Mouse (Mus musculus): ENCODE data around the gene C130050O18Rik. TPM values are rescaled to one million over a fixed set of nuclear protein-coding genes. Genes with fewer than 3 reads are reported as not detected.

Gene C130050O18Rik
- total RNA-seq, 2 experiments from 2014 or later = 0.24 to 0.28 TPM

DNA sequence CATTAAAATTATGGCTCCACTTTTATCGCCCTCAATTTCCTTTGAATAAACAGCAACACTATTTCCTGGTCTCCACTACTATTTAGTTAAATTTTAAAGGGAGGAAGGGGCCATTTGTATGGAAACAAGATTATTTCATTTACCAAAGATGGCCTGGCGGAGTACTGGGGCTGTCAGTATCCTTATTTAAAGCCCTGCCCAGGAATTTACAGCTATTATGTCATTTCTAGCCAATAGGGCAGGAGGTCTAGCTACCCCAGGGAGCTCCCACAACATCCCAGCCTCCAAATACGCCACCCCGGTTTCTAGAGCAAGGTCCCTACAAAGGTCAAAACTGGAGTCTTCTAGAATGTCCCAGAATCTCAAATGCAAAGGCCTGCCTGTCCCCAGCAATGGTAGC is 8.5 kb downstream of the C130050O18Rik start:
- no peak for DNase-seq (ENCODE audit: extremely low spot score in 1 of 2, low spot score in 2 of 2)
- intact Hi-C loops (cut with DNase I) = no loop called here

DNA sequence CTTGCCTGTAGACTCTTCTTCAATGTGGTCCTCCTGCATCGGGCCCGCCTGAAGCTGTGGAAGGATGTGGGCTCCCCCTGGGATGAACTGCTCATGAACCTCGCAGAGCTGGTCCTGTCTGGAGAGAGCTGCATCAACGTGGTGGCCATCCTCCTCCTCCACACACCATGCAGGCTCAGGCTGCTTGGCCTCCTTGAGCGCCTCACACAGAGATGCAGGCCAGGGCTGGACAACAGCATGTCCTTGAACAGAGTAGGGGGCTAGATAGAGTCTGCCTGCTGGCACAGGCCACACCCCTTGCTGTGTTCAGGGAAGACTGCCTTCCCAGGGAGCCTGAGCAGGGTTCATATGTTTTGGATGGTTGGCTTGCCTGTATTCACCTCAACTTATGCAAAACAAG is 9.9 kb downstream of the C130050O18Rik start:
- DNase-seq (ENCODE audit: extremely low spot score in 1 of 2, low spot score in 2 of 2) = no peak
- intact Hi-C loops (cut with DNase I) = no loop called here

DNA sequence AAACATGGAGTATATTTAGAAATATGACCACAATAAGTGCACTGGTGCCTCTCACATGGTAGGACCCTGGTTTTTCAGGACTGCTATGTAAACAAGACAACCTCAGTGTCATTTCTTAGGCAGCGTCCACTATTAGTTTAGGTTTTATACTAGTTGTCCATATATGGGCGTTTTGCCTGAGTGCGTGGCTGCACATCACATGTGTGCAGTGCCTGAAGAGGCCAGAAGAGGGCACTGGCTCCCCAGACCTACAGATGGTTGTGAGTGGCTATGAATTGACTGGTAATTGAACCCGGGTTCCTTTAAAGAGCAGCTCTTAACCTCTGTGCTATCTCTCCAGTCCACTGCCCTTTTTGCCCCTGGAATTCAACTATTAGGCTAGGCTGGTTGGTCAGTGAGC is 11.9 kb downstream of the C130050O18Rik start:
- intact Hi-C loops (cut with DNase I) = no loop called here
- no peak for DNase-seq (ENCODE audit: extremely low spot score in 1 of 2, low spot score in 2 of 2)

DNA sequence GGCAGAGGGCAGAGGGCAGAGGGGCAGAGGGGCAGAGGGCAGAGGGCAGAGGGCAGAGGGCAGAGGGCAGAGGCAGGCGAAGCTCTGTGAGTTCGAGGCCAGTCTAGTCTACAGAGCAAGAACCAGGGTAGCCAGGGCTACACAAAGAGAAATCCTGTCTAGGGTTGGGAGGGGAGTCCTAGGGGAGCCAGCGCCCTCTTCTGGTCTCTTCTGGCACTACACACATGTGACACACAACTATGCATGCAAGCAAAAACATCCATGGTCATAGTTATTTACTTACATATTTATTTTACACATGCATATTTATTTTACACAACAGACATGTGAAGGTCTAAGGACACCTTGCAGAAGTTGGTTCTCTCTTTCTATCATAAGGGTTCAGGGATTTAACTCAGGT is 12.4 kb downstream of the C130050O18Rik start:
- intact Hi-C loops (cut with DNase I) = no loop called here
- no peak for DNase-seq (ENCODE audit: extremely low spot score in 1 of 2, low spot score in 2 of 2)

DNA sequence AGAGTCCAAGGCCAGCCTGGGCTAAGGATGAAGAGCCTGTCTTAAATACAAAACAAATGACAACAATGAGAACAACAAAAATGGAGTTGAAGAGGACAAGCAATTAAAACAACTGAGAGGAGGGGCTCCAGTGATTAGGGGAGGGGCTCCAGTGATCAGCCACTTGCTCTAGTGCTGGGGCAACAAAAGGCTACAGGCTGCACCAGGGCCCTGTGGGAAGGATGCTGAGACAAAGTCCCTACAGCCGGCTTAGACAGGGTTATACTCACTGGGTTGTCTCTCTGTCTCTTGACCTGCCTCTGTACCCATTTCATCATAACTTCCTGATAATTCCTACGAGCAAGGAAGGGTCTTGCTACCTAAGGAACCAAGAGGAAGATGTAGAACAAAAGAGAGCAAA is 13.0 kb downstream of the C130050O18Rik start:
- intact Hi-C loops (cut with DNase I) = no loop called here
- DNase-seq (ENCODE audit: extremely low spot score in 1 of 2, low spot score in 2 of 2) = no peak

DNA sequence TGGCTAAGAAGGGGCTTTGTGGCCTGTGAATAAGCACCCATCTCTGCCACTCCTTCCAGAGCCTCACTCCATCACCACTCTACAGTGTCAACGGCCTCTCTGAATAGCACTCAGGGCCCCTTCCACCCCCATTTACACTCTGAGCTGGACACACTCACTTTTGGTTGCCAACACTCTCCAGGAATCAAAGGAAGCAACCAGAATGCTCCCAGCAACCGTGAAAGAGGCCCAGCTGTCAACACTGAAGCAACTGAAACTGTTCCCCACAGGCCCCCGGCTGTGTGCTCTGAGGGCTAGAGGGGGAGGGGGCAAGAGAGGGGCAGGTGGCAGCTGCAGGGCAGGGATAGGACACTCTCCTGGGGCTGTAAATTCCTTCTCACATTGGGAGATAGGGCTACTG is 13.6 kb downstream of the C130050O18Rik start:
- DNase-seq (ENCODE audit: extremely low spot score in 1 of 2, low spot score in 2 of 2) = no peak
- intact Hi-C loops (cut with DNase I) = no loop called here

DNA sequence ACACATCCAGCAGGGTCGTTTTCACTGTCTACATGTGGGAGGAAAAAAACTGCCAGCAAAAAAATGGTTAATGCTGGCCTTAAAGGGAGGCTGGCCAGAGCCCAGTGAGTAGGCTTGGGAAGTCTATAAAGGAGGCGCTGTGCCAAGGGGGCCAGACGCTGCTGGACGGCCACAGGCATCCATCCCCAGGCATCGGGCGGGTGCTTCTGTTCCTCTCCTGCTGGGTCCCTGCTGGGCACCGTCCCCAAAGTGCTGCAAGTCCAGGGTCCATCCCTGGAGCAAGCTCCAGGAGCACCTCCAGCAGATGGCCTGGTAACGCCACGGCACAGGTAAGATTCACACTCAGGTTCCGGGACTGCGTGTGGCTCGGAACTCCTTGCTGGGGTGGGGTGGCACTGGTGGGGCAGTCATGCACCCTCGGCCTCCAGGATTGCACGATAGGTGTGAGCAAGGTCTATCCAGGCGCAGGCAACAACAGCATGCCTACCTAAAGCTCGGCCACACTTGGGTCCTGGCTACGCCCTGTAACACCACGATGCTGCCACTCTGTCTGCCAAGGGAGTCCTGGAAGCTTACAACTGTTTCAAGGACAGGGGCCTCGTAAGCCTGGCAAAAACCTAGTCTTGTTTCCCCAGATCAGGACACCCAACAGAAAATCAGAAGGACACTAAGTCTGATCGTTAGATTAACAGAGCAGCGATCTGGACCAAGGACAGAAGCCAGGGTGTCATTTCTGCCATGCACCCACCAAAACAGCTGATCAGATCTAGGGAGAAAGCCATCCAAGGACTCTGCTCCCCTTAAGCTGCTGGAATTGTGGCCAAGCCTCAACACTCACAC is 18.2 kb downstream of the C130050O18Rik start, which contains the start of gene Gper1:
TSS of gene Gper1 (plus strand) at position 126 of the 840 bp plus-strand sequence.
- peak; percentile 60 to 83 for DNase-seq (ENCODE audit: extremely low spot score in 1 of 2, low spot score in 2 of 2)
- intact Hi-C loops (cut with DNase I) = no loop called here

DNA sequence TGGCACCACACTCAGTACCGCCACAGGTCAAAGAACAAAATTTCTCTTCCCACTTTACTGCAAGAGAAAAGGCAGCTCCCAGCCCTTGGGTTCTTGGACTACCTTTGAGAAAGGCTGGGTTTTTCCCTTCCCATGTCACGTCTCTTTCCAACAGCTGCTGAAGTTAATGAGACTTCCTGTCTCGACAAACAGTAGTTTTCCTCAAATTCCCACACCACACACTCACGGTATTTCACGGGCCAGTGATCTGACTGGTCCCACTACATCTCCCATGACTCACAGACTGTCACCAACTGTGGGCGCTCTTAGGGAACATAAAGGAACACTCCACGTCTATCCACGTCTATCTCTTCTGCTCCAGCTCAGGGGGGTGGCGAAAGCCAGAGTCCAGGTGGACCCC is 20.1 kb downstream of the C130050O18Rik start:
- intact Hi-C loops (cut with DNase I) = no loop called here

DNA sequence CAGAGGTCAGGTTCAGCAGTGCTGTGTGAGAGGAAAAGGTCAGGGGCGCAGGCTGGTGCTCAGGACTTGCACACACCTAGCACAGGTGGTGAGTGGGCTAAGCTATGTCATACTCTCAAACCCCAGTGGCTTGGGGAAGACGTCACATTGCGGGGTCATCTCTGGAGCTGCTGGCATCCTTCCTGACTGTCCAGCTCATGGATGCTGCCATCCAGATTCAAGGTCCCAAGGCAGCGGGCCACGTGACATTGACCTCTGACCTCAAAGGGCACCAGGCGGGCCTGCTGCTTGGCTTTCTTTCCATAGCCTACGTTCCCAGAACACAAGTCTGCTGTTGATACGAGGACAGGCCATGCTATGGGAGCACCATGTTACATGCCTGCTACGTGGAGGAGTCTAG is 21.9 kb downstream of the C130050O18Rik start:
- intact Hi-C loops (cut with DNase I) = no loop called here
- DNase-seq (ENCODE audit: extremely low spot score in 1 of 2, low spot score in 2 of 2) = no peak

More for the DNA sequence above, 20.1 kb downstream of the C130050O18Rik start:
- DNase-seq (ENCODE audit: extremely low spot score in 1 of 2, low spot score in 2 of 2) = no peak

DNA sequence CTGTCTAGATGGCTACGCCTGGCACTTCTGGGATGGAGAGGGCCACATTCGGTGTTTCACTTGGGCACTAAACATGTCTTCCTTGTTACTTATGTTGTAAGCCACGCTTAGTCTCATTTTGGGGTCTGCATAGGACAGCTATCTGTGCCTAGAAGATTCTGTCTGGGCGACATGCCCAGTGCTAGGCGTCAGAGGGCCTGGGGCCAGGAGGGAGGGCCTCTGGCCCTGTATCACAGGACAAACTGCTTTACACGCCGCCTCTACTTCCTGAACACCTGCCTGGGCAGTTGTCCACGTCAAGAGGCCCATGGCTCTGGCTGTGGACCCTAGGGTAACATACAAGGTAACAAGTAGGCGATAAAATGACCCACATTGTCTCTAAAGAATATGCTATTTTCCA is 22.9 kb downstream of the C130050O18Rik start:
- intact Hi-C loops (cut with DNase I) = no loop called here
- peak in 1 of 2 experiments; percentile 57 for DNase-seq (ENCODE audit: extremely low spot score in 1 of 2, low spot score in 2 of 2)

DNA sequence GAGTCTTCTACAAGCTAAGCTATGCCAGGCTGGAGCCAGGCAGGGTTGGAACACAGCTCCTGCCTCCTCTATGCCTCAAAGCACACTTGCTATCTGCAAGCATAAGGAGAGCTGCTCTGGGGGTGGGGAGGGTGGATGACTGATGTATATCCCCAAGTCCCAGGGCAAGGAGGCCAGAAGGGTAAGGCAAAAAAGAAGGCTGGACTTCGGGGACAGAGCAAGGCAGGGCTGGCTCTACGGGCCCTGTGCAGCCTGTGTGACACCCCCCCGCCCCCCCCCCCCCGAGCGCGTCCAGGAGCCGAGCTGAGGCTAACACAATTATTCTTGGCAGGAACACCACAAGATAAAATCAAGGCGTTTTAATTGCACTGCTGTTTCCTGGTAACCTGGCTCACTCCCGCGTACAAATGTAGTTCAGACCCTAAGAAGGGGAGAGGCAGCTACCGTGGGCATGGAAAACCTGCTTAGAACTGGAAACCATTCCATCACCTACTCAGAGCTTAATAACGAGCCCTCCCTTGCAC is 24.8 kb downstream of the C130050O18Rik start:
- intact Hi-C loops (cut with DNase I) = no loop called here
- DNase-seq (ENCODE audit: extremely low spot score in 1 of 2, low spot score in 2 of 2) = no peak

DNA sequence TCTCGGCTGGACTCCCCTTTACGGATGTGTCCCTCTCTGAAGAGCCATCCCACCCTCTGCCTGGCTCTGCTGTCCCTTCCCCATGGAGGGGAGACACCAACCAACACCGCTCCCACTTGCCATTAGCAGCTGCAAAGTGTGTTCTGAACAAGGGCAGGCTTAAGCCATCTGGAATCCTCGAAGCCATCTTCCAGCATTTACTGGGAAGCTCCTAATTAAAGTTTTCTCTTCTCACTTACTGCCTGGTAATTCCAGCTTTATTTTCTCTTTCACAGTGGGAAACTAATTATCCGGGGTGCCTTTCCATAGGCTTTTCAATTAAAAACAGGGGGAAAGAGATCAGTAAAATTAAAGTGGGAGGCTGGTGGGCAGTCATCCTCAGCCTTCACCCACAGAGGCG is 27.3 kb downstream of the C130050O18Rik start:
- DNase-seq (ENCODE audit: extremely low spot score in 1 of 2, low spot score in 2 of 2) = no peak
- intact Hi-C loops (cut with DNase I) = no loop called here

DNA sequence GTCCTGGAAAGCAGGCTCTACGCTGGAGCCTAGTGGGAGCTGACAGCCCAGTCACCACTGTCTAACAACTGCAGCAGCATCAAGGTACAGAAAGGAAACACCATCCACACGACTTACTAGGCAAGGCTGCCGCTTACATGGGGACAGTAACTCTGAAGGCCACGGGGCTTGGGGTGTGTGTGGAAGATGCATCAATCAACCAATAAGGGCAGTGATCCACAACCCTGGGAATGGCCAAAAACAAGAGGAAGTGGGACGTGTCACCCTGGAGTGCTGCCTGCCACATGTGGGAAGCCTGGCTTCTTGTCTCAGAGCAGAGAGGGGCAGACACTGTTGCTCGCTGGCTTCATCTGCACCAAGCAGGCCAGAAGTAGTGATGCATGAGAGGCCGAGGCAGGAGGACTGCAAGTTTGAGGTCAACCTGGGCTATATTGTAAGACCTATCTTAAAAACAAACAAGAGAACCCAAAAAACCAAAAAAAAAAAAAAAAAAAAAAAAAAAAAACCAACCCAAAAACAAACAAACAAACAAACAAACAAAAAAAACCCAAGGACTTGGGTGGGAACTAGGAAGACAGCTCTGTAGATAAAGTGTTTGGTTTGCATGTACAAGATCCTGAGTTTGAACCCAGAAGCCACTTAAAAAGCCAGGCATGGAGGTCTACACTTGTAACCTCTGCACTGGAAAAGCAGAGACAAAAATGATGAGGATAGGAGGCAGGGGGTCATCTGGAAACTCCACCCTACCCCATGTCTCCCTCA is 27.8 kb downstream of the C130050O18Rik start:
- DNase-seq (ENCODE audit: extremely low spot score in 1 of 2, low spot score in 2 of 2) = no peak
- intact Hi-C loops (cut with DNase I) = no loop called here

DNA sequence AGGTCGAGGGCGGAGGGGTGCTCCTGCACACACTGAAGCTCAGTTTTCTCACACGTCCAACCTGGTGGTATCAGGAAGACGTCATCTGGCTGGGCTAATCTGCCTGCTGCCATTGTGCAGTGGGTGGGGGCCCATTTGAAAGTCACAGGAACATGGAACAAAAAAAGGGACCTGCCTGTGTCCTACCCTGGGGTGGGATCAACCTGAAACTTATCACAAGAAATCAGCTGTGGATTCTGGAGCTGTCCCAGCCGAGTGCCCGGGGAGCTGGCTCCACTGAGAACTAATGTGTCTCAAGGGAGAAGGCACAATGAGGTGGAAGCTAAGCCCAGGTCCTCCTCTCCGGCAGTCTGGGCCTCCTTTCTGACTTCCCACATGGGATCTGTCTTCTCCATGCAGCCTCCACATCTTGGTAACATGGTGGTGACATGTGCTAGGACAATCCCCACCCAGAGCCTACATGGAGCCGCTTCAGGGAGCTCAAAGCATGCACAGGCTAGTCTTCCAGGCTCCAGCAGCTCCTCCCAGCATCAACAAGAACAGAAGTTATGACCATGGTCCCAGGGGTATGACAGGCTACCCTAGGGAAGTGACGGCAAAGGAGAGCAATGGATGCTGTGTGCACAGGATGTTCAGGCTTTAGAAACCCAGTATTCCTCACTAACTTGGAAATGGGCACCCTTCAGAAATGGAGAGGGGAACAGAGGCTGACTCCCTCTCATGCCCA is 28.9 kb downstream of the C130050O18Rik start:
- no peak for DNase-seq (ENCODE audit: extremely low spot score in 1 of 2, low spot score in 2 of 2)
- intact Hi-C loops (cut with DNase I) = no loop called here

DNA sequence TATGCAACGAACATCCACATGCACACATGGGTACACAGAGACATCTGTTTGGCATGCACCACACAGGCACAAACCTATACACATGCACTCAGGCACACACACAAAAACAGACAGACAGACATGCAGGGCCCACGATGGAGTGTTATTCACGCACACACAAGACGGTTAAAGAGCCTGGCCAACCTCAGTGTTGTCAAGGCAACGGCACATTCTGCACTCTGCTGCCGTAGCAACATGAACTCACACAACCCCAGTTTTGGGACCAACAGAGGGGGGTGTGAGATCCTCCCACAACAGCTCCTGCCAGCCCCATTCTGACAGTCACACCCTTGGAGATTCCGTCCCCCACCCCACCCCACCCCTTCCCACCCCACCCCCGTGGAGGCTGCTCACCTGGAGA is 29.9 kb downstream of the C130050O18Rik start:
- peak; percentile 76 to 84 for DNase-seq (ENCODE audit: extremely low spot score in 1 of 2, low spot score in 2 of 2)
- intact Hi-C loops (cut with DNase I) = no loop called here

DNA sequence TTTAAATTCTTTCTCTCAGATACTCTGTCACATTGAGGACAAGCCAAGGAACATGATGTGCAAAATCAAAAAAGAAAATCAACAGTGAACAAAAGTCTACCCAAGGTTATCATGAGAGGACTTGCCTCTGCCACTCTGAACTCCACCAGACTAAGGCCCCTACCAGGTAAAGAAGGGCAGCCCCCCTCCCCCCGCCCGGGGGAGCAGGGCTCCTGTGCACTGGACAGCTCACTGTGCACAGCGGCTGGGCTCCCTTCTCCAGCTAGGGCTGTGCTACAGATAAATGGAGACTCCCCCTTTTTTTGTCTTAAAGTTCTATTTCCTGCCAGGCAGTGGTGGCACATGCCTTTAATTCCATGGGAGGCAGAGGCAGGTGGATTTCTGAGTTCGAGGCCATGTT is 32.7 kb downstream of the C130050O18Rik start:
- DNase-seq (ENCODE audit: extremely low spot score in 1 of 2, low spot score in 2 of 2) = no peak
- intact Hi-C loops (cut with DNase I) = no loop called here

DNA sequence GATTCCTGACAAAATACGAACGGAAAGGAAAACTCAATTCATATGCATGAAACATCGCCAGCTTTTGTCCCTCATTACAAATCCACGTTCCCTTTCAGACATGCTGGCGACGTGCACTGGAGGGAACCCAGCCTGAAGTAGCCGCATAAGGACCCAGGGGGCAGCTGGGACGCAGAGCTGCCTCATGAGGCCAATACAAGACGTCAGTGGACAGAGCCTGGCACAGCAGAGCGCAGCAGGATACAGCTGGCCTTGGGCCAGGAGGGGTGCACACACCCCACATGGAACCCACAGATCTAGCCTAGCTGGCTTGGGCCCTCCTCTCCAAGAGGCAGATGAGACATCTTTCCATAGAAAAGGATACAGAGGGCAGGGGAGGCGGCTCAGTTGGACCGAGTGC is 33.4 kb downstream of the C130050O18Rik start:
- intact Hi-C loops (cut with DNase I) = no loop called here
- DNase-seq (ENCODE audit: extremely low spot score in 1 of 2, low spot score in 2 of 2) = peak in 1 of 2 experiments; percentile 48

DNA sequence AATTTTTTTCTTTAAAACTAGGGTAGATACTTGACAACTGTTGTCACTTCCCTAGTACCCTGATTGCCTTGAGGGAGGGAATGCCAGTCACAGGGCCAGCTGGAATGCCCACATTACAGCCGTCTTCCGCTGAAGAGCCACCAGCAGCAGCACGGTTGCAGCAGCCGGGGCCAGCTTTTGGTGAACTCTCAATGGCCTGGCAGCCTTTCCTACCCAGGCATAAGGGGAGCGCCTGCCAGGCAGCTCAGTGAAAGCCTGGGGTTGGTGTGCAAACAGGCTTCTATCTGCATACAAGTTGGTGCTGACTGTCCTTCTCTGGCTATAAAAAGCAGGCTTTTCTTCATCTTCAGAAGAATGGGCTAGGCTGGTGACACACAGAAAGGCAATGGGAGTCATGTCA is 35.4 kb downstream of the C130050O18Rik start:
- no peak for DNase-seq (ENCODE audit: extremely low spot score in 1 of 2, low spot score in 2 of 2)
- intact Hi-C loops (cut with DNase I) = no loop called here
